Mouse (Mus musculus) C2C12 (cell line): ENCODE results near the gene Eif5a. TPM values are rescaled to one million over a fixed set of nuclear protein-coding genes. Genes with fewer than 3 reads are reported as not detected.
"Not testable (repeated sequence)": the region's sequence is repeated elsewhere in the genome, so short reads cannot be mapped to it uniquely, and the experiment has no call there.

Experiments used
- H3K27me3 ChIP-seq: one replicate; pipeline ENCODE4 v1.6.1; 2011; ENCODE audit not compliant: control insufficient read depth, insufficient read depth, insufficient read length
- H3K36me3 ChIP-seq: one replicate; pipeline ENCODE4 v1.6.1; 2011; ENCODE audit not compliant: control insufficient read depth, insufficient read depth
- H3K4me3 ChIP-seq: one replicate; pipeline ENCODE4 v1.5.1; 2011; ENCODE audit warnings: mild to moderate bottlenecking, control low read depth; ENCODE audit not compliant: poor library complexity, insufficient read depth, severe bottlenecking
- H3K79me2 ChIP-seq: one replicate; pipeline ENCODE4 v1.6.1; 2011; ENCODE audit not compliant: control insufficient read depth, insufficient read depth
- H3K79me3 ChIP-seq: one replicate; pipeline ENCODE4 v1.6.1; 2011; ENCODE audit warnings: low read depth, control low read depth
- H3ac ChIP-seq: one replicate; pipeline ENCODE3; 2011; ENCODE audit warnings: low read depth; ENCODE audit not compliant: control insufficient read depth, insufficient read length
- CEBPB ChIP-seq: IDR thresholded peaks from one replicate; pipeline ENCODE4 v1.6.1; 2011; ENCODE audit warnings: low read depth, mild to moderate bottlenecking, control low read depth, moderate library complexity
- CTCF ChIP-seq: IDR thresholded peaks from one replicate; pipeline ENCODE4 v1.5.1; 2011; ENCODE audit not compliant: control insufficient read depth, insufficient read depth, insufficient read length
- FOSL1 ChIP-seq: IDR thresholded peaks from one replicate; pipeline ENCODE4 v1.8.0; 2011; ENCODE audit warnings: mild to moderate bottlenecking, low read length; ENCODE audit not compliant: poor library complexity, insufficient read depth, severe bottlenecking
- MAX ChIP-seq: IDR thresholded peaks from one replicate; pipeline ENCODE4 v1.6.1; 2011; ENCODE audit warnings: mild to moderate bottlenecking, control low read depth
- MYOD1 ChIP-seq: IDR thresholded peaks from one replicate; pipeline ENCODE4 v1.6.1; 2011; ENCODE audit warnings: low read depth; ENCODE audit not compliant: control insufficient read depth, insufficient read length
- MYOG ChIP-seq: IDR thresholded peaks from one replicate; pipeline ENCODE4 v1.6.1; 2011; ENCODE audit not compliant: control insufficient read depth, insufficient read length; ENCODE audit errors: extremely low read depth
- USF1 ChIP-seq: IDR thresholded peaks from one replicate; pipeline ENCODE4 v1.6.1; 2011; ENCODE audit warnings: low read depth, mild to moderate bottlenecking, control low read depth, moderate library complexity
- polyA plus RNA-seq: library from polyadenylated mRNA; unstranded; fragments of >200 nt; fragmentation: generic; extraction: Trizol; gene quantifications from one replicate; pipeline ENCODE4 v1.2.1, GENCODE M21; 2012; ENCODE audit warnings: missing spikeins

The Eif5a gene
- polyA plus RNA-seq, 1 experiment, result 2,142 TPM

DNA sequence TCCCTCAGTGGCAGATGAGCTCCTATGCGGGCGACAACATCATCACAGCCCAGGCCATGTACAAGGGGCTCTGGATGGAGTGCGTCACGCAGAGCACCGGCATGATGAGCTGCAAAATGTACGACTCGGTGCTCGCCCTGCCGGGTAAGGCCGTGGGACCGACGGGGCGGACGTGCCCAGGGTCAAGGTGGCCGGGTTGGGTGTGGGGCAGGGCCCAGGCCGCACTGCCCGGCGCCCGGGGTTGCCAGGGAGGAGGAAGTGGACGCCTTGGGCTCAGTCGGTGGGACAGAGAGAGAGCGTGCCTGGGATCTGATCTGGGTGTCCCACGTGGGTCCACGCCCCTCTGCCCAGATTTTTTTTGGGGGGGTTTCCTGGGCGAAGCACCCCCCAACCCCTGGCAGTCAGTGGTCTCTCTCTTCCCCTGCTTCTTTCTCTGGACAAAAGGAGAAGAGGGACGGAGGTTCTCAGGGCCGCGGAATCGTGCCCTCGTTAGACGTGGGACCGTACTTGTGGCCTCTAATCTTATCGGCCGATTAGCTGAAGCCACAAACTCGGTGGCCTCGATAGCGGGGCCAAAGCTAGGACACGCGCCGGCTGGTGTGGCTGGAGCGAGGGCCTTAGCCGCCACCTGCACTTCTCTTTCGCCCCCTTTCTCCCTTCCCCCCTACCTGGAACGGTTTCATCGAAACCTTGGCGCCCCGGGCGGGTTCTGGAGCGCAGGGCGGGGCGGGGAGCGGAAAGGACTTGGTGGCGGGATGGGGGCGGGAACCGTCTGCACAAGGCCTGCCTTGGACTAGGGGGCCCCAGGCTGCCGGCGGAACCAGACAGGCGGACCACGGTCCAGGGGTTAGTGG is 44.5 kb upstream of the Eif5a start:
- Histone ChIP-seq H3K79me2 (no peaks in the 10 kb centered on the region), H3ac (no peak overlapping the region), H3K4me3 (no peak overlapping the region), H3K27me3 (peaks cover 27% of the 10 kb centered on the region), H3K36me3 (peaks cover 27% of the 10 kb centered on the region), H3K79me3 (no peaks in the 10 kb centered on the region)
- no peak for TF ChIP-seq FOSL1
- no peak for TF ChIP-seq CTCF
- no peak for TF ChIP-seq MYOG
- no peak for TF ChIP-seq MAX
- TF ChIP-seq CEBPB, result no peak
- no peak for TF ChIP-seq USF1
- TF ChIP-seq MYOD1, result no peak

DNA sequence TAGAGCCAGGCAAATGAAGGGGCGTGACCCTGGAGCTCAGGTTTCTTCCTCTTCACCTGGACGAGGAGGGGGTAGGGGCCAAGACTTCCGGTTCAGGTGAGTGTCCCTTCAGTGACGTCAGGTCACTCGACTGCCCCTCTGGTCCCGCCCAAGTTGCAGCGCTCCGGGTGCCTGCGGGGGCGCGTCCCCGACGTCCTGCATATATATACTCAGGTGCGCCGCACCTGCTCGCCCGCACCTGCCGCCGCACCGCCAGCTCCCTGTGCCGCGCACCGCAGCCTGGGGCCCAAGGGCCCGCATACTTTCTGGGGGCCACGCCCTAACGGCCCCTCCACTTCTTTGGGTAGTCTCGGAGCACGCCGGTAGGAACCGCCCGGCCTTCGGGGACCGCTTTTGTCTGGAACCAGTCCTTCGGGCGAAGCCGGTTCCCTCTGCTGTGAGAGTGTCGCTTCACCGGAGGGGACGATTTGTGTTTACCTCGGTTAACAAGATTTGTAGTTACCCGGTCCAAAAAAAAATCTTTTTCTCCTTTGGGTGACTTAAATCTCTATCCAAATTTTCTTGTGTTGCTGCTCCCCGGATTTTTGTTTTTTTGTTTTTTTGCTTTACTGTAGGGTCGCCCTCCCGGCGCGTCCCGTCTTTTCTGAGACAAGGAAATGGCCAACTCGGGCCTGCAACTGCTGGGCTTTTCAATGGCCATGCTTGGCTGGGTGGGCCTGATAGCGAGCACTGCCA is 43.7 kb upstream of the Eif5a start:
- Histone ChIP-seq H3ac (no peak overlapping the region), H3K79me3 (no peaks in the 10 kb centered on the region), H3K27me3 (peaks cover 27% of the 10 kb centered on the region), H3K79me2 (no peaks in the 10 kb centered on the region), H3K36me3 (peaks cover 27% of the 10 kb centered on the region), H3K4me3 (no peak overlapping the region)
- no peak for TF ChIP-seq CTCF
- no peak for TF ChIP-seq MYOD1
- TF ChIP-seq CEBPB, result no peak
- no peak for TF ChIP-seq MAX
- TF ChIP-seq FOSL1, result no peak

DNA sequence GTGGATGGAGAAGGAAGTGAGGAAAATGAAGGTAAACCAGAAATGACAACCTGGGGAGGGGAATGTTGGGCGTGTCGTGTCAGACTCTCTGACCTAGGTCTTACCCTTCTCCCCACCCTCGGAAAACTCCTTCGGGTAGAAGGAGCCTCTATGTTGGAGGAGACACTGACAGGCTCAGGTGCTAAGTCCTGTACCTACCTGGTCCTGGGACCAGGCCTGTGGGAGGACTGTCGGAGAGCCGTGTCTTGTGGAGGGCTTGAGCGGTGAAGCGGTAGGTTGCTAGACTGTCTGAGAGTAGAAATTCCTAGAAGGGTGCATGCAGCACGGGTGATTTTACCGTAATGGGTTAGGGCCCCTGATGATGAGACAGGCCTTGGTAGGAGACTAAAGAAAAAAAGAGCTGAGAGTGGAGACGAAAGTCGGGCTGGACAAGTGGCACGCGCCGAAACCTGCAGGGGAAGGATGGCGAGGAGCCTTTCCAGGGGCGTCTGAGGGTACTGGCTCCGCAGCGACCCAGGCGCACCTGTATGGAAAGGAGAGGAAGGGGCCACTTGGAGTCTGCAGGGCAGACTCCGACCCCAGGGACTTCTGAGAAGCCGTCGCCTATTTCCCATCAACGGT is 43.0 kb upstream of the Eif5a start, which contains the start of gene Cldn7:
TSS of gene Cldn7 (plus strand) at position 130 of the 621 bp plus-strand sequence.
- no peak for TF ChIP-seq FOSL1
- no peak for TF ChIP-seq USF1
- no peak for TF ChIP-seq CTCF
- no peak for TF ChIP-seq MYOD1
- TF ChIP-seq CEBPB, result no peak
- TF ChIP-seq MYOG, result no peak
- TF ChIP-seq MAX, result no peak
- no peaks in the 10 kb centered on the region for H3K79me2 ChIP-seq
- H3K4me3 ChIP-seq, result no peak within 1 kb of the TSS
- H3ac ChIP-seq, result no peak within 1 kb of the TSS
- peaks cover 20% of the 10 kb centered on the region for H3K36me3 ChIP-seq
- H3K27me3 ChIP-seq, result peaks cover 27% of the 10 kb centered on the region
- H3K79me3 ChIP-seq, result no peaks in the 10 kb centered on the region

DNA sequence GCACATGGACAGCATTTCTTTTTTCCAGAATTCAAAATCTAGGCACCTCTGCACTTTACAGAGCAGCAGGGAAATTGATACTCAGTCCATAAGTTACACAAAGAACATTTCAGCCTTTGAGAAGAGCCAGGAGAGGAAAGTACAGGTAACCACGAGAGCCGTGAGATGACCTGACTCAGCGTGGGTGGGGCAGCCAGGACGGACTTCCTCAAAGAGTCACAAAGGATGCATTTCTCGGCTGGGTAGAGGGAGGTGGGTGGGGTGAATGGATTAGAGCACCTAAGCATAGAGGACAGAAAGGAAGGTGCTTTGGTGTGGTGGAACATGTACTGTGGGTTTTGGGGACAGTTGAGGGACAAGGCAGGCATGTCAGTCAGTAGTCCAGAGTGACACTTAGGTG is 40.1 kb upstream of the Eif5a start:
- Histone ChIP-seq H3ac (no peak overlapping the region), H3K4me3 (no peak overlapping the region), H3K79me3 (no peaks in the 10 kb centered on the region), H3K36me3 (no peaks in the 10 kb centered on the region), H3K27me3 (peaks cover 27% of the 10 kb centered on the region), H3K79me2 (no peaks in the 10 kb centered on the region)
- TF ChIP-seq USF1, result no peak
- no peak for TF ChIP-seq CTCF
- no peak for TF ChIP-seq FOSL1
- TF ChIP-seq MAX, result no peak

GRCm38 (mm10) chr11:69960616-69961015 is 38.9 kb upstream of the Eif5a start:
- no peak for TF ChIP-seq CEBPB
- no peak for TF ChIP-seq MYOG
- peak; percentile 2 for TF ChIP-seq CTCF
- Histone ChIP-seq H3K79me3 (no peaks in the 10 kb centered on the region), H3K36me3 (no peaks in the 10 kb centered on the region), H3K79me2 (no peaks in the 10 kb centered on the region), H3K27me3 (peaks cover 20% of the 10 kb centered on the region), H3K4me3 (no peak overlapping the region), H3ac (no peak overlapping the region)

DNA sequence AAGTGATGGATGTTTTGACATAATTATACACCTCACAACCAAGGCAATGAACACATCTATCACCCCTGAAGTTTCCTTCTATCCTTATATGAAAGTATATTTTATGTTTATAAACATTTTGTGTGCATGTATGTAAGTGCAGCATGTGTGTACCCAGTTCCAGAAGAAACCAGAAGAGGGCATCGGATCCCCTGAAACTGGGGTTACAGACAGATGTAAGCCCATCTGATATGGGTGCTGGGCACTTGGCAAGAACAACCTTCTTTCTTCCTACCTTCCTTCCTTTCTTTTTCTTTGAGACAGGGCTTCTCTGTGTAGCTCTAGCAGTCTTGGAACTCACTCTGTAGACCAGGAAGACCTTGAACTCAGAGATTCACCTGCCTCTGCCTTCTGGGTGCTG is 34.5 kb upstream of the Eif5a start:
- Histone ChIP-seq H3ac (no peak overlapping the region), H3K79me3 (no peaks in the 10 kb centered on the region)
- no peak for TF ChIP-seq CEBPB
- TF ChIP-seq USF1, result no peak
- no peak for TF ChIP-seq MYOD1
- TF ChIP-seq MAX, result no peak
- TF ChIP-seq FOSL1, result no peak
- no peak for TF ChIP-seq MYOG
- TF ChIP-seq CTCF, result no peak

GRCm38 (mm10) chr11:69955618-69956017 is 33.9 kb upstream of the Eif5a start:
- H3K27me3 ChIP-seq, H3K36me3 ChIP-seq, H3ac ChIP-seq, H3K79me2 ChIP-seq, H3K79me3 ChIP-seq, H3K4me3 ChIP-seq: not testable (repeated sequence)

More for the DNA sequence above, 34.5 kb upstream of the Eif5a start:
- no peak overlapping the region for H3K4me3 ChIP-seq
- no peaks in the 10 kb centered on the region for H3K36me3 ChIP-seq
- H3K27me3 ChIP-seq, result no peaks in the 10 kb centered on the region
- H3K79me2 ChIP-seq, result no peaks in the 10 kb centered on the region
